Mouse (Mus musculus) midbrain, embryonic 11.5 days (tissue): Measurements from ENCODE around the gene Ncdn. TPM values are rescaled to one million over a fixed set of nuclear protein-coding genes. Genes with fewer than 3 reads are reported as not detected.

Experiments used
- ATAC-seq: fragments of 200-750 bp; cut with Nextera tagmentation; 2 replicates; pipeline ENCODE4 v1.8.0; 2017; ENCODE audit warnings: moderate TSS enrichment, moderate library complexity; ENCODE audit not compliant: low FRiP score
- DNase-seq: peaks from one replicate; pipeline ENCODE4 v3.0.0; 2015; ENCODE audit warnings: low spot score; ENCODE audit errors: missing footprints
- H3K27ac ChIP-seq: fragments of 300-500 bp; sonication (generic); 2 replicates; pipeline ENCODE4 v1.5.1; 2014; ENCODE audit warnings: low read depth, low read length
- H3K27me3 ChIP-seq: fragments of 300-500 bp; sonication (generic); 2 replicates; pipeline ENCODE4 v1.6.1; 2014; ENCODE audit warnings: mild to moderate bottlenecking, low read length, moderate library complexity, mixed read lengths; ENCODE audit not compliant: control insufficient read depth, insufficient read depth
- H3K36me3 ChIP-seq: fragments of 300-500 bp; sonication (generic); 2 replicates; pipeline ENCODE4 v1.6.1; 2014; ENCODE audit warnings: mild to moderate bottlenecking, low read length, moderate library complexity, mixed read lengths; ENCODE audit not compliant: control insufficient read depth, insufficient read depth
- H3K4me1 ChIP-seq: fragments of 300-500 bp; sonication (generic); 2 replicates; pipeline ENCODE4 v1.6.1; 2014; ENCODE audit warnings: low read length; ENCODE audit not compliant: control insufficient read depth, insufficient read depth
- H3K4me2 ChIP-seq: fragments of 300-500 bp; sonication (generic); 2 replicates; pipeline ENCODE4 v1.6.1; 2014; ENCODE audit warnings: mild to moderate bottlenecking, moderate library complexity
- H3K4me3 ChIP-seq: fragments of 300-500 bp; sonication (generic); 2 replicates; pipeline ENCODE4 v1.5.1; 2014; ENCODE audit warnings: low read depth, low read length
- H3K9ac ChIP-seq: fragments of 300-500 bp; sonication (generic); 2 replicates; pipeline ENCODE4 v1.6.1; 2014; ENCODE audit warnings: low read length
- H3K9me3 ChIP-seq: fragments of 300-500 bp; sonication (generic); 2 replicates; pipeline ENCODE4 v1.6.1; 2016; ENCODE audit warnings: low read length; ENCODE audit not compliant: control insufficient read depth
- whole genome bisulfite sequencing: fragments of 180-500 bp; shearing (Covaris S2); extraction: QIAGEN DNeasy Blood & Tissue Kit; methylation state at CpG from one replicate; pipeline ENCODE4 v1.1.7; 2014; 5-methylcytosine and 5-hydroxymethylcytosine counted together
- polyA plus RNA-seq: library from polyadenylated mRNA; unstranded; fragments of >200 nt; fragmentation: Nextera tagmentation; extraction: Ambion mirVana; gene quantifications from 2 replicates; pipeline ENCODE4 v1.2.1, GENCODE M21; 2014

The Ncdn gene
- polyA plus RNA-seq, result 22.0 and 23.3 TPM in 2 replicates

DNA sequence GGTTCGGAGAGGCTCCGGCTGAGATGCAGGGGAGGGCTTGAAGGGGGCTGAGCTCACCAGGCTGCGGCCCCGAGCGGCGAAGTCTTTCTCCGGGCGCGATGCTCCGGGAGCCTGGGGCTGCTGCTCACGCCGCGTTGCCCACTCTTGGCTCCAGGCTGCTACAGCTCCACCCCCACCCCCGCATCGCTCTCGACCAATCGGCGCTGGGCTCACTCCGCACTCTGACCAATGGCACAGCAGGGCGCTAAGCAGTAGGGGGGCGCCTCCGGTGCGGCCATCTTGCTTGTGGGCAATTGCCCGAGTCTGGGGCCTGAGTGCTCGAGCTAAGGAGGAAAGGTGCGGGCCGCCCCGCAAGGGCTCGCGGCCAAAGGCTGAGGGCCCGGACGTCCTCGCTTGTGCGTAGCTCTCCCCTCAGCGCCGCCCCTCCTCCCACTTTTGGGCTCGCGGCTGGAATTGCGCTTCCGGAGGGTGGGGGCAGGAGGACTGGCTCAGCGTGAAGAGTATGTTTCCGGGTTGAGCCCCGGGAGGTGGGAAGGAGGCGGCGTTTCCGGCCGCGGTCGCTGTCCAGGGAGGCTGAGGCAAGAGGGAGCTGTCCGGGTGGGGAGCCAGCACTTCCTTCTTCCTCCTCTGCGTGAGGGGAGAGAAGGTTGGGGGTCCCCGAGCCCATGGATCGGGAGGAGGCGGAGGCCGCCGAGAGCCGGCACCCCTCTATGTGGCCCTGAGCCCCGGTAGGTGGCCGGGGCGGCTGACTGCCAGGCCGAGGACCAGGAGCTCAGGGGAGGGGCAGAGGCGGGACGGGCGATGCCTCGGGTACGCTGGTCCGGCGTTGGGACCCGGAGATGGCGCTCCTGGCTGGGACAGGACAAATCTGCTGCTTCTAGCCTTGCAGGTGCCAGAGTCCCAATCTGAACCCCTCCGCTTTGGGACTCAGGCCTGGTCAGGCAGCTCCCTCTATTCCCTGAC is at the start of gene Ncdn, which contains the start of gene AU040320:
Ncdn (minus strand) TSS at position 171 of the 963 bp plus-strand sequence.
AU040320 (plus strand) TSS at position 277 of the 963 bp plus-strand sequence.
- Histone ChIP-seq H3K9ac (peak within 1 kb of the TSS; percentile 93), H3K4me3 (peak within 1 kb of the TSS; percentile 89), H3K4me1 (peaks cover 20% of the 10 kb centered on the region), H3K4me2 (peak within 1 kb of the TSS; percentile 85), H3K36me3 (0 out of 2 replicates have a peak, but pooled peaks cover 2% of the 10 kb centered on the region), H3K27ac (peak within 1 kb of the TSS; percentile 95), H3K27me3 (no peaks in the 10 kb centered on the region), H3K9me3 (no peaks in the 10 kb centered on the region)
- WGBS, result under 1% methylated on average over 70 of the region's 71 CpGs
- DNase-seq (peak; percentile 99), ATAC-seq (peak; percentile 98)

DNA sequence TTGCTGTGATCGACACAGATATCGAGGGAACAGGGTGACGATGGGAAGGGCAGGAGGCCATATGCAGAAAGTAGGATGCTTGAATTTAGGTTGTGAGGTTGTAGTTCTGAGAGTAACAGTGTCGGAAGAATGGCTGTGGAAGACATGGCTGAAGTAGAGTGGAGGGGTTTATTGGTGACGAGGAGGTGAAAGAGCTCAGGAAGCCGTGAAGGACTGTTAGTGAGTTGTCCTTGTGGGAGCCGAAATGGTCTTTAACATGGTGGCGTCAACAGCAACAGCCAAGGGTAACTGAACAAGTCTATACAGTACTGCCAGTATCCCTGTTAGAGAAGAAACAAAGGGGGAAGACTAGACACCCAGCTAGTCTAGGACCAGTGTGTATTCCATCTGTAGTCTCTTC is 48.9 kb upstream of the Ncdn start:
- no peak overlapping the region for H3K4me3 ChIP-seq
- 93% methylated on average over 8 of the region's 8 CpGs for WGBS

DNA sequence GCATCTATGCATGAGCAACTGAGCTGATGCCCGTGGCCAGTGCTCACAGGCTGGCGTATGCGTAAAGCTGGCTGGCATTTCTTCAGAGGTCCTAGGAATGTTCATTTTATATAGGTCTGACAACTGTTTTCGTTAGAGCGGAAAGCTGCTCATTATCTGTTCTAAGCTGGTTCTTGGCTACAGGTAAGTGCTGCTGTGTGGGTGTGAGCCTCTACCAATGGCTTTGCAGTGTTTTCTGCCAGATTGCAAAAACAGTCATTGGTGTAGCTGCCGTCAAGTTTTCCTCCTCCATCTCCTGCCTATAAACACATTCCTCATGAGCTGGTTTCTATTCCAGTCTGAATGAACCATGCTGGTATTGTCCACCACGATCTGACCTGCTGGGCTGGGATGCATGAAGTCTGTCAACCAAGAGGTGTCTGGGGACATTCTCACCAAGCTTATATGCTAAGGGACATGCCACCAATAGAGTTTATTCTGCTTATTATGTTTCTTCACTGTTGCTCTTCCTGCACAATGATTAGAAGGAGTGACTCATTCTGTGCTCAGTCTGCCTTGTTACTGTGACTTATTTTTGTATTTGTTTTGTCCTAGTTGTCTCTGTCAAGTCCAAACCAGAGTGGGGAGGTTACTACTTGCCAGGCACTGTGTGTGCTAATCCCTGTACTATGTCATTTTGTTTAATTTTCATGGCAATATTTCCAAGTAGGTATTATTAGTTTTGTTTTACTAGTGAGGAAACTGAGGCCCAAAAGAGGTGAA is 39.3 kb upstream of the Ncdn start:
- Histone ChIP-seq H3K9me3 (no peaks in the 10 kb centered on the region), H3K4me3 (no peak overlapping the region), H3K9ac (no peak overlapping the region), H3K4me1 (no peaks in the 10 kb centered on the region), H3K27me3 (no peaks in the 10 kb centered on the region), H3K27ac (no peak overlapping the region), H3K4me2 (no peak overlapping the region), H3K36me3 (no peaks in the 10 kb centered on the region)
- ATAC-seq (no peak), DNase-seq (no peak)
- WGBS, result 93% methylated on average over 7 of the region's 7 CpGs

More for the DNA sequence above, 48.9 kb upstream of the Ncdn start:
- H3K4me2 ChIP-seq, result no peak overlapping the region
- no peaks in the 10 kb centered on the region for H3K27me3 ChIP-seq
- DNase-seq, result no peak
- no peaks in the 10 kb centered on the region for H3K36me3 ChIP-seq
- H3K27ac ChIP-seq, result no peak overlapping the region
- no peak for ATAC-seq
- H3K4me1 ChIP-seq, result no peaks in the 10 kb centered on the region
- no peaks in the 10 kb centered on the region for H3K9me3 ChIP-seq
- H3K9ac ChIP-seq, result no peak overlapping the region

DNA sequence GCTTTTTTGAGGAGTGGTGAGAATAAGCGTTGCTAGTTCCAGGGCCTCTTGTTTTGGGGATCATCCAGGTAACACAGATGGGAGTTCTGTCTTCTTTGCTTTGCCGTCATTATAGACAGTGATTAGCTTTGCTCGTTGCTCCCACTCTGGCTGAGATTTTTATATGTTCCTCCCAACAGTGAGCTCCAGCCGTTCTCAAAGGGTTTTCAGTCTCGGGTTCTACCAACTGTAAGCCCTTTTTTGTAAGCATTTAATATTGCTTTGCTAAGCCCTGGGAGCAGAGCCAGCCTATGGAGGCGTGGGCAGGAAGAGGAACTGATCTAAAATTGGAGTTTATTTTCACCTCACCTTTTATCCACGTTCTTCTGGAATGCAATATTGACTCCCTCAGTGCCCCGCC is 29.8 kb upstream of the Ncdn start:
- no peaks in the 10 kb centered on the region for H3K36me3 ChIP-seq
- ATAC-seq, result no peak
- 82% methylated on average over 8 of the region's 8 CpGs for WGBS

DNA sequence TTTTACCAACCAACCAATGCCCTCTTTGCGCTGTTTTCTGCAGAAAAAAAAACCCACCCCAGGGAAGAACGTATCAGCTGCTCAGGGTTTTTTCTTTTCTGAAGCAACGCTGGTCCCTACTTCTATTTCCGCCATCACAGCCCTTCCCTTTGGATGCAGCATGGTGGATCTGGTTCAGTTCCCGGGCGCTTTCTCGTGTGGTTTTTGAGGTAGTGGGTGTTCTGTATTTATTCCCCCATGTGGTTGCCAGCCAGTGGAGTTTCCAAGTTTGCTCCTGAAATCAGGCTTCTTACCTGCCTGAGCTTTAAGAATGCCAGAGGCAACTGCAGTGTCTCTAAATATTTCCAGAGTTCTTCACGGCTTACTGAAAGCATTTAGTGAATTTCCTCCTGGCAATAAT is 29.3 kb upstream of the Ncdn start:
- DNase-seq (no peak), ATAC-seq (no peak)
- no peak overlapping the region for H3K4me3 ChIP-seq
- 91% methylated on average over 8 of the region's 8 CpGs for WGBS
- H3K4me1 ChIP-seq, result peaks cover 15% of the 10 kb centered on the region; the same call in 1 of the 2 replicates
- no peaks in the 10 kb centered on the region for H3K27me3 ChIP-seq
- H3K36me3 ChIP-seq, result no peaks in the 10 kb centered on the region
- no peak overlapping the region for H3K9ac ChIP-seq
- no peaks in the 10 kb centered on the region for H3K9me3 ChIP-seq
- no peak overlapping the region for H3K4me2 ChIP-seq
- H3K27ac ChIP-seq, result no peak overlapping the region

More for the DNA sequence above, 29.8 kb upstream of the Ncdn start:
- H3K9ac ChIP-seq, result no peak overlapping the region
- no peak for DNase-seq
- no peak overlapping the region for H3K27ac ChIP-seq
- peaks cover 15% of the 10 kb centered on the region; the same call in 1 of the 2 replicates for H3K4me1 ChIP-seq
- no peak overlapping the region for H3K4me2 ChIP-seq
- no peaks in the 10 kb centered on the region for H3K27me3 ChIP-seq
- no peak overlapping the region for H3K4me3 ChIP-seq
- no peaks in the 10 kb centered on the region for H3K9me3 ChIP-seq

DNA sequence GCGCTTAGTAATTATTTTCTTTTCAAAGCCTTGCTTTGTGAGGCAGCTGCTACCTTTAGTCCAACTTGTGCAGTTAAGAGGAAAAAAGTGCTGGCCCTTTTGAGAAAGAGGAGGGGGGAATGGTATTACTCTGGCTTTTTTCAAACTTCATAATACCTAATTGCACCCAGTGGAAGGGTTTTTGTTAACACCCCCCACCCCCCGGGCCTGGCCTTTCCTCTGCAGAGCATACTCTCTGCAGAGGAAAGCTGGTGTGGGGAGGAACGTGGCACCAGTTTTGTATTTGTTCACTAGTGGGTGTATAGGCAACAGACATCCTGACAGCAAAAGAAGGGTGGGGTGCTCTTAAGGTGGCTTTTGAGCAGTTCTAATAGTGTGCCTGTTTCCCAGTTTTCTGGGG is 28.6 kb upstream of the Ncdn start:
- 86% methylated on average over 3 of the region's 3 CpGs for WGBS
- Histone ChIP-seq H3K4me2 (no peak overlapping the region), H3K27me3 (no peaks in the 10 kb centered on the region), H3K4me3 (no peak overlapping the region), H3K36me3 (no peaks in the 10 kb centered on the region), H3K4me1 (peaks cover 15% of the 10 kb centered on the region; the same call in 1 of the 2 replicates), H3K9ac (no peak overlapping the region), H3K27ac (no peak overlapping the region), H3K9me3 (no peaks in the 10 kb centered on the region)
- DNase-seq (no peak), ATAC-seq (no peak)

DNA sequence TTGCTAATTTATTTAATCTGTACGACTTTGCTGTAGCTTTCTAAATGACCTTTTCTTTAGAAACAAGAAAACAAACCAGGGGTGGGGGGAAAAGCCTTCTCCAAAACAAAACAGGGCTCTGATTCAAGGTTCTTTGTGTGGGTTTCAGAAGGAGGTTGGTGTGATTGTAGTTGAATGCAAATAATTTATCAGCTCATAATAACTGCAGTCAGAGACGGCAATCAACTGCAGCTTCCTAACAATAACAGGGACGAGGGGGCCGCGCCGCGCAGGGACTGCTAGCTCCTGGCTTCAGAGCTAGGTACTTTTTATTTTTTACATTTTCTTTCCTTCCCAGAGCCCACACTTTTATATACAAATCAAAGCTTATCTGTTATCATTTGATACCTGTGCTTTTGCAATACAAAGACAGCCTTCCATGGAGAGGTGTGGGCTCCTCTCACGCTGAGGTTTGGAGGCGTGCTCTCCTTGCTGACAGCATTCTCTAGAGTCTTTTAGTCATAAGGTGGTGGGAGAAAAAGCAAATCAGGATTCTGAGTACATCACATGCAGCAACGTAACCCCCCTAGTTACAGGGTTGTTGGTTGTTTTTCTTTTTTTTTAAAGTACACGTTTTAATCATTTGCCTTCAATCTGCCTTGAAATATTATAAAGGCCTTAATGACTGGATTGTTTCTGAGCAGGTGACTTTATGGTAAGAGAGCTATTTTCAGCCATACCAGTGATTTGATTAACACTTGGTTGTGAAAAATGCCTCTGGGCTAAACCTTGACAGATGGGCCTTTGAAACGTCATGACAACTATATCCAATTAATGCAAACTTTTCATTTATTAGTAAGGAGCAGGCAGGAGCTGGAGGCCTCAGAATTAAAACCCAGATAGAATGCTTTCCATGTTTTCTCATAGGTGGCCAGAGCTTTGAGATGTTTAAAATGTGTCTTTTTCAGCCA is 26.9 kb upstream of the Ncdn start:
- Histone ChIP-seq H3K27me3 (no peaks in the 10 kb centered on the region), H3K4me2 (no peak overlapping the region), H3K9me3 (no peaks in the 10 kb centered on the region), H3K4me3 (no peak overlapping the region), H3K4me1 (peaks cover 15% of the 10 kb centered on the region; the same call in 1 of the 2 replicates), H3K27ac (no peak overlapping the region), H3K9ac (no peak overlapping the region), H3K36me3 (no peaks in the 10 kb centered on the region)
- 66% methylated on average over 12 of the region's 12 CpGs for WGBS
- ATAC-seq, result no peak
- DNase-seq, result no peak

DNA sequence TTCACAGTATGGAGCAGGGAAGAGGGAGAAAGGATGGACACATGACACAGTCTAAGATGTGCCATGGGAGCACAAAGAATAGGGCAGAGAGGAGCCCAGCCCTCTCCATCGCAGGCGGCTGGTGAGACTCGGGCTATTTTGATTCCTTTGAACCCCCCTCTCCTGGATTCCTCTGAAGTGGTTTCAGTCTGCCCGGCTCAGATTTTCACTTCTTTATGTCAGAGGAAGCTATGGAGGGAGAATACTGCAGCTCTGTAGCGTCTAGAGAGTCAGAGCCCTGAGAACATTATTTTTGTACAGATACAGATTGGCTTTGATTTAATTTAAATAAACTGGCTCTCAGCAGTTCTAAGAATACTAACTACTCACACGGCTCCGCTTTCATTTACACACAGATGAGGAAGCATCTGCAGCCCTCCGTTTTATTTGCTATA is 25.9 kb upstream of the Ncdn start:
- no peak for ATAC-seq
- DNase-seq, result no peak
- Histone ChIP-seq H3K4me3 (no peak overlapping the region), H3K27me3 (no peaks in the 10 kb centered on the region), H3K4me2 (no peak overlapping the region), H3K36me3 (no peaks in the 10 kb centered on the region), H3K4me1 (peaks cover 15% of the 10 kb centered on the region; the same call in 1 of the 2 replicates), H3K27ac (no peak overlapping the region), H3K9me3 (no peaks in the 10 kb centered on the region), H3K9ac (no peak overlapping the region)
- WGBS, result 45% methylated on average over 8 of the region's 8 CpGs
